In genomic region chr1:64190705-64191104, GRCm38 (mm10) we compare ENCODE assay signal across 16 mouse cellular contexts.
DNase-seq lines count a peak whose midpoint lies in the region; ATAC-seq and TF ChIP-seq lines count a peak whose summit lies in the region.
"Had no signal": no experiment of that assay in that cellular context is flagged by ENCODE, and none has a peak within 500 bp of the region (broad histone marks: within the 10 kb centered on the region; RNA-seq: fewer than 3 reads in every experiment).

No protein-coding gene starts in this region.

- ATAC-seq in forebrain, embryonic 13.5 days: no peak
- ATAC-seq in forebrain, embryonic 11.5 days (replicated peaks; ENCODE audit: low FRiP score): no peak
- ATAC-seq in hindbrain, postnatal 0 days: no peak

- no peak overlapping the region for H3K4me2 ChIP-seq in forebrain, embryonic 13.5 days
- H3K4me2 ChIP-seq in forebrain, embryonic 11.5 days (ENCODE audit: low read depth, low read length, severe bottlenecking): no peak overlapping the region
- H3K4me2 ChIP-seq in hindbrain, postnatal 0 days (ENCODE audit: low read depth, low read length): no peak overlapping the region
- H3K4me2 ChIP-seq: heart, embryonic 11.5 days; stomach, embryonic 15.5 days had no signal

- H3K27ac ChIP-seq in forebrain, embryonic 13.5 days: peak overlapping the region; percentile 31; the same call in 1 of the 2 replicates
- no peak overlapping the region for H3K27ac ChIP-seq in forebrain, embryonic 11.5 days (ENCODE audit: low read depth, low read length)
- peak overlapping the region; percentile 79 for H3K27ac ChIP-seq in bone marrow macrophage, adult 2 months (ENCODE audit: insufficient read depth, low read depth, low read length)
- peak overlapping the region; percentile 60; the same call in 1 of the 2 replicates for H3K27ac ChIP-seq in hindbrain, postnatal 0 days
- H3K27ac ChIP-seq: kidney, postnatal 0 days; stomach, embryonic 15.5 days had no signal

- H3K9me3 ChIP-seq in forebrain, embryonic 13.5 days (replicated peaks): no peaks in the 10 kb centered on the region
- no peaks in the 10 kb centered on the region for H3K9me3 ChIP-seq in forebrain, embryonic 11.5 days (ENCODE audit: control insufficient read depth, low read length)
- H3K9me3 ChIP-seq in hindbrain, postnatal 0 days (ENCODE audit: low read length): no peaks in the 10 kb centered on the region
- H3K9me3 ChIP-seq: stomach, embryonic 15.5 days had no signal

- WGBS in forebrain, embryonic 13.5 days: 80% methylated on average over 4 of the region's 4 CpGs
- WGBS in forebrain, embryonic 11.5 days: 83% methylated on average over 4 of the region's 4 CpGs
- 62% methylated on average over 4 of the region's 4 CpGs for WGBS in hindbrain, postnatal 0 days

- TF ChIP-seq CTCF in bone marrow macrophage, adult 2 months (IDR thresholded peaks at IDR 0.05; ENCODE audit: low read depth, low read length): no peak
- TF ChIP-seq CTCF in hindbrain, postnatal 0 days (IDR thresholded peaks at IDR 0.05; ENCODE audit: low read depth): no peak

- intact Hi-C loops in heart, postnatal 36 days (cut with DNase I): no loop called here

- no peak overlapping the region for H3K9ac ChIP-seq in forebrain, embryonic 13.5 days
- no peak overlapping the region for H3K9ac ChIP-seq in forebrain, embryonic 11.5 days (ENCODE audit: low read length)
- no peak overlapping the region for H3K9ac ChIP-seq in hindbrain, postnatal 0 days (replicated peaks; ENCODE audit: low read length)
- H3K9ac ChIP-seq: stomach, embryonic 15.5 days had no signal

- H3K27me3 ChIP-seq in forebrain, embryonic 13.5 days: no peaks in the 10 kb centered on the region
- H3K27me3 ChIP-seq in forebrain, embryonic 11.5 days (ENCODE audit: control insufficient read depth, insufficient read depth, low read length): no peaks in the 10 kb centered on the region
- H3K27me3 ChIP-seq in hindbrain, postnatal 0 days (ENCODE audit: insufficient read depth, low read length): no peaks in the 10 kb centered on the region
- H3K27me3 ChIP-seq: stomach, embryonic 15.5 days had no signal

- no peak overlapping the region for H3K4me3 ChIP-seq in forebrain, embryonic 13.5 days
- no peak overlapping the region for H3K4me3 ChIP-seq in forebrain, embryonic 11.5 days (ENCODE audit: low read depth, low read length)
- no peak overlapping the region for H3K4me3 ChIP-seq in bone marrow macrophage, adult 2 months (ENCODE audit: insufficient read depth, low read length)
- H3K4me3 ChIP-seq in hindbrain, postnatal 0 days (ENCODE audit: low read length): no peak overlapping the region
- H3K4me3 ChIP-seq: stomach, embryonic 15.5 days had no signal

- no peaks in the 10 kb centered on the region for H3K36me3 ChIP-seq in forebrain, embryonic 13.5 days (ENCODE audit: poor library complexity, severe bottlenecking)
- H3K36me3 ChIP-seq in forebrain, embryonic 11.5 days (ENCODE audit: control insufficient read depth, insufficient read depth, low read length): no peaks in the 10 kb centered on the region
- H3K36me3 ChIP-seq in hindbrain, postnatal 0 days (ENCODE audit: insufficient read depth, low read length): no peaks in the 10 kb centered on the region
- H3K36me3 ChIP-seq: stomach, embryonic 15.5 days had no signal

- DNase-seq in forebrain, embryonic 11.5 days (ENCODE audit: low spot score): no peak
- peak; percentile 18 for DNase-seq in kidney, adult 9 months
- DNase-seq in kidney, postnatal 25 days: no peak
- DNase-seq in hindbrain, postnatal 0 days (ENCODE audit: low spot score): no peak
- no peak for DNase-seq in spleen, postnatal 10 days (ENCODE audit: low spot score in 2 of 2)
- no peak for DNase-seq in heart, postnatal 36 days
- DNase-seq: adrenal gland, postnatal 25 days; kidney, adult 11 months; layer of hippocampus, postnatal 36 days; lung, postnatal 4 days; right cerebral cortex, postnatal 4 days had no signal

- H3K4me1 ChIP-seq in forebrain, embryonic 13.5 days: peaks cover 59% of the 10 kb centered on the region
- peaks cover 8% of the 10 kb centered on the region; the same call in 1 of the 2 replicates for H3K4me1 ChIP-seq in forebrain, embryonic 11.5 days (replicated peaks; ENCODE audit: control insufficient read depth, insufficient read depth, low read length)
- peaks cover 57% of the 10 kb centered on the region for H3K4me1 ChIP-seq in bone marrow macrophage, adult 2 months (ENCODE audit: control insufficient read depth, insufficient read depth, low read length)
- H3K4me1 ChIP-seq in hindbrain, postnatal 0 days (ENCODE audit: insufficient read depth, low read length): peaks cover 34% of the 10 kb centered on the region
- H3K4me1 ChIP-seq: stomach, embryonic 15.5 days had no signal

- no peak for TF ChIP-seq POLR2A in bone marrow macrophage, adult 2 months (IDR thresholded peaks at IDR 0.05; ENCODE audit: borderline replicate concordance, low read depth, low read length)
